Mouse (Mus musculus): ENCODE data around the gene Pycard.

- TF ChIP-seq CTCF (IDR thresholded peaks at IDR 0.05; ENCODE audit: low read depth, low read length): peak; percentile 75
- TF ChIP-seq GATA1 (IDR thresholded peaks at IDR 0.05; ENCODE audit: borderline replicate concordance, low read length): no peak
- TF ChIP-seq POLR2AphosphoS5 (IDR thresholded peaks at IDR 0.05; ENCODE audit: insufficient replicate concordance, low read depth, low read length): no peak
- TF ChIP-seq GATA2 (IDR thresholded peaks at IDR 0.05; ENCODE audit: borderline replicate concordance, low read depth, low read length): no peak
Observed at GRCm38 (mm10) chr7:128022974-128023373, 29.3 kb upstream of the Pycard start.
